Mouse (Mus musculus) bone marrow, adult 2 months (tissue): ENCODE measurements around the gene Fbh1. TPM values are rescaled to one million over a fixed set of nuclear protein-coding genes. Genes with fewer than 3 reads are reported as not detected.

Experiments used
- H3K27ac ChIP-seq: fragments of 200-500 bp; 2 replicates; pipeline ENCODE4 v1.5.1; 2012; ENCODE audit warnings: low read depth, mild to moderate bottlenecking, control low read depth, inconsistent platforms, low read length; ENCODE audit not compliant: control insufficient read depth, poor library complexity, insufficient read depth
- H3K4me1 ChIP-seq: fragments of 200-500 bp; 2 replicates; pipeline ENCODE4 v1.6.1; 2011; ENCODE audit warnings: low read length; ENCODE audit not compliant: control insufficient read depth, insufficient read depth
- H3K4me3 ChIP-seq: fragments of 200-500 bp; replicated peaks from 2 replicates; pipeline ENCODE3; 2011; ENCODE audit warnings: mild to moderate bottlenecking, low read depth, low read length, control low read depth; ENCODE audit not compliant: control insufficient read depth
- CTCF ChIP-seq: fragments of 200-500 bp; IDR thresholded peaks from 2 replicates; pipeline ENCODE4 v1.5.1; 2011; ENCODE audit warnings: low read length, control low read depth; ENCODE audit not compliant: control insufficient read depth, insufficient read depth
- POLR2A ChIP-seq: fragments of 200-500 bp; IDR thresholded peaks from 2 replicates; pipeline ENCODE4 v1.6.1; 2011; ENCODE audit warnings: low read depth, mild to moderate bottlenecking, control low read depth, low read length, borderline replicate concordance; ENCODE audit not compliant: control insufficient read depth
- WGBS: fragments of 180-500 bp; shearing (Covaris S2); methylation state at CpG from one replicate; pipeline ENCODE4 v1.1.7; 2018; 5-methylcytosine and 5-hydroxymethylcytosine counted together
- polyA plus RNA-seq: library from polyadenylated mRNA; stranded (reverse); fragments of >200 nt; gene quantifications from 2 replicates; pipeline ENCODE4 v1.2.4, GENCODE M21; 2011; ENCODE audit warnings: low replicate concordance; ENCODE audit not compliant: missing spikeins, insufficient read depth, insufficient read length

Gene Fbh1
- polyA plus RNA-seq, 1 experiment: 46.6 TPM

GRCm38 (mm10) chr2:11774426-11774825 is 3.0 kb downstream of the Fbh1 start:
- 88% methylated on average over 10 of the region's 10 CpGs for WGBS
- H3K4me3 ChIP-seq: no peak overlapping the region
- H3K27ac ChIP-seq: no peak overlapping the region
- peaks cover 5% of the 10 kb centered on the region; the same call in 1 of the 2 replicates for H3K4me1 ChIP-seq
- TF ChIP-seq POLR2A (no peak), CTCF (no peak)

GRCm38 (mm10) chr2:11772401-11772800 is 5.0 kb downstream of the Fbh1 start:
- 47% methylated on average over 4 of the region's 4 CpGs for WGBS
- no peak for TF ChIP-seq POLR2A
- no peak for TF ChIP-seq CTCF
- peaks cover 5% of the 10 kb centered on the region; the same call in 1 of the 2 replicates for H3K4me1 ChIP-seq

GRCm38 (mm10) chr2:11771701-11772100 is 5.7 kb downstream of the Fbh1 start:
- H3K27ac ChIP-seq: no peak overlapping the region
- no peak overlapping the region for H3K4me3 ChIP-seq
- TF ChIP-seq CTCF: no peak
- TF ChIP-seq POLR2A: no peak
- H3K4me1 ChIP-seq: peaks cover 5% of the 10 kb centered on the region; the same call in 1 of the 2 replicates
- WGBS: 56% methylated on average over 4 of the region's 4 CpGs

More at GRCm38 (mm10) chr2:11772401-11772800, 5.0 kb downstream of the Fbh1 start:
- Histone ChIP-seq H3K27ac (no peak overlapping the region), H3K4me3 (no peak overlapping the region)

- no peak overlapping the region for H3K27ac ChIP-seq
- WGBS: 80% methylated on average over 10 of the region's 10 CpGs
- TF ChIP-seq POLR2A (no peak), CTCF (no peak)
- H3K4me3 ChIP-seq: no peak overlapping the region
- H3K4me1 ChIP-seq: peaks cover 6% of the 10 kb centered on the region; the same call in 1 of the 2 replicates
Measured at GRCm38 (mm10) chr2:11767161-11767545, 10.2 kb downstream of the Fbh1 start.

GRCm38 (mm10) chr2:11766485-11767160 is 10.8 kb downstream of the Fbh1 start:
- Histone ChIP-seq H3K4me3 (no peak overlapping the region), H3K4me1 (peaks cover 6% of the 10 kb centered on the region; the same call in 1 of the 2 replicates), H3K27ac (no peak overlapping the region)
- 59% methylated on average over 5 of the region's 5 CpGs for WGBS
- TF ChIP-seq POLR2A: no peak
- TF ChIP-seq CTCF: no peak

- H3K4me1 ChIP-seq: peaks cover 2% of the 10 kb centered on the region; the same call in 1 of the 2 replicates
- 77% methylated on average over 4 of the region's 4 CpGs for WGBS
- H3K27ac ChIP-seq: no peak overlapping the region
- no peak overlapping the region for H3K4me3 ChIP-seq
- no peak for TF ChIP-seq CTCF
- no peak for TF ChIP-seq POLR2A
Measured at GRCm38 (mm10) chr2:11765694-11766093, 11.7 kb downstream of the Fbh1 start.

- no peak overlapping the region for H3K4me3 ChIP-seq
- 87% methylated on average over 4 of the region's 4 CpGs for WGBS
- H3K27ac ChIP-seq: no peak overlapping the region
- TF ChIP-seq CTCF (no peak), POLR2A (no peak)
- peaks cover 2% of the 10 kb centered on the region; the same call in 1 of the 2 replicates for H3K4me1 ChIP-seq
Measured at GRCm38 (mm10) chr2:11762541-11762940, 14.8 kb downstream of the Fbh1 start.

- WGBS: 38% methylated on average over 4 of the region's 4 CpGs
- peak overlapping the region; percentile 71 for H3K27ac ChIP-seq
- peaks cover 3% of the 10 kb centered on the region; the same call in 1 of the 2 replicates for H3K4me1 ChIP-seq
- H3K4me3 ChIP-seq: no peak overlapping the region
- TF ChIP-seq CTCF (no peak), POLR2A (no peak)
Measured at GRCm38 (mm10) chr2:11739516-11740051, 37.8 kb downstream of the Fbh1 start.

- 86% methylated on average over 3 of the region's 3 CpGs for WGBS
- peaks cover 3% of the 10 kb centered on the region; the same call in 1 of the 2 replicates for H3K4me1 ChIP-seq
- TF ChIP-seq CTCF: no peak
- TF ChIP-seq POLR2A: no peak
- H3K27ac ChIP-seq: no peak overlapping the region
- H3K4me3 ChIP-seq: no peak overlapping the region
Measured at GRCm38 (mm10) chr2:11738794-11739193, 38.6 kb downstream of the Fbh1 start.
